Comparison of ENCODE assay signal across 12 mouse cellular contexts in the genomic region with DNA sequence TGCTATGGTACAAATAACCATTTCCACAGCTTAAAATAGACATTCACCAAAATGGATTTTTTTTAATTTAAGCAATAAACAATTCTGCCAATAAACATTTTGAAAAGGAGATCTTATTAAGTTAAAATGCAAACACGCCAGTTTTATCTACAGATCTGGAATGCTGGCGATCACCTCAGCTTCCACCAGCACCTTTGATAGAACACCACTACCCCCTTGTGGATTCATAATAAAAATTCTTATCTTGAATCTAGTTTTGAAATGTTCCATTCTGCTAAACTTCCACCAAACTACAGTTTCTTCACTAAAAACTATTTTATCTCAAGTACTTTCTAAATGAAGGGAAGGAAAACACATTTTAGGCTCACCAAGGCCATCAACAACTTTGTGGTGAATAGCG. TPM values are rescaled to one million over a fixed set of nuclear protein-coding genes. Genes with fewer than 3 reads are reported as not detected.
DNase-seq lines count a peak whose midpoint lies in the region; ATAC-seq and TF ChIP-seq lines count a peak whose summit lies in the region.
"Had no signal": no experiment of that assay in that cellular context is flagged by ENCODE, and none has a peak within 500 bp of the region (broad histone marks: within the 10 kb centered on the region; RNA-seq: fewer than 3 reads in every experiment).

No protein-coding gene starts in this region.

- H3K9me3 ChIP-seq in hindbrain, embryonic 14.5 days (ENCODE audit: control insufficient read depth, low read length) = no peaks in the 10 kb centered on the region
- no peaks in the 10 kb centered on the region for H3K9me3 ChIP-seq in hindbrain, embryonic 16.5 days (ENCODE audit: control insufficient read depth, low read length)
- no peaks in the 10 kb centered on the region for H3K9me3 ChIP-seq in midbrain, embryonic 14.5 days (ENCODE audit: control insufficient read depth, low read length)
- no peaks in the 10 kb centered on the region for H3K9me3 ChIP-seq in midbrain, embryonic 13.5 days
- H3K9me3 ChIP-seq: embryonic facial prominence, embryonic 15.5 days; limb, embryonic 13.5 days had no signal

- ATAC-seq in hindbrain, embryonic 14.5 days (ENCODE audit: low FRiP score) = no peak
- ATAC-seq in hindbrain, embryonic 16.5 days = no peak
- ATAC-seq in midbrain, embryonic 14.5 days (ENCODE audit: low FRiP score, low TSS enrichment) = no peak
- no peak for ATAC-seq in midbrain, embryonic 13.5 days
- ATAC-seq: midbrain, embryonic 16.5 days had no signal

- H3K36me3 ChIP-seq in hindbrain, embryonic 14.5 days (replicated peaks; ENCODE audit: control insufficient read depth, insufficient read depth) = no peaks in the 10 kb centered on the region
- no peaks in the 10 kb centered on the region for H3K36me3 ChIP-seq in hindbrain, embryonic 16.5 days (ENCODE audit: control insufficient read depth, insufficient read depth, low read length)
- H3K36me3 ChIP-seq in midbrain, embryonic 14.5 days (ENCODE audit: control insufficient read depth, insufficient read depth, low read length) = peaks cover 12% of the 10 kb centered on the region; the same call in 1 of the 2 replicates
- H3K36me3 ChIP-seq in midbrain, embryonic 13.5 days = no peaks in the 10 kb centered on the region

- 64% methylated on average over 3 of the region's 3 CpGs for WGBS in hindbrain, embryonic 14.5 days
- WGBS in hindbrain, embryonic 16.5 days = 62% methylated on average over 3 of the region's 3 CpGs
- WGBS in midbrain, embryonic 14.5 days = 82% methylated on average over 3 of the region's 3 CpGs
- 80% methylated on average over 3 of the region's 3 CpGs for WGBS in midbrain, embryonic 13.5 days

- TF ChIP-seq POLR2A in brain, embryonic 14.5 days (IDR thresholded peaks at IDR 0.05; ENCODE audit: borderline replicate concordance, extremely low read depth, insufficient read depth, insufficient read length, poor library complexity, severe bottlenecking) = no peak

- intact Hi-C loops in heart, postnatal 36 days (cut with DNase I) = loop anchor here (1.0 to 10.0 kb wide), 3 partner anchors 75 to 519 kb away; no protein-coding TSS in a partner anchor

- peak; percentile 40; the same call in 1 of the 2 replicates for TF ChIP-seq CTCF in brain, embryonic 14.5 days (IDR thresholded peaks at IDR 0.05; ENCODE audit: borderline replicate concordance, extremely low read depth, insufficient read depth, insufficient read length)

- H3K4me1 ChIP-seq in hindbrain, embryonic 14.5 days (replicated peaks; ENCODE audit: control insufficient read depth, insufficient read depth, low read length) = no peaks in the 10 kb centered on the region
- H3K4me1 ChIP-seq in hindbrain, embryonic 16.5 days (ENCODE audit: control insufficient read depth, insufficient read depth, low read depth, low read length) = peaks cover under 1% of the 10 kb centered on the region
- H3K4me1 ChIP-seq in midbrain, embryonic 14.5 days (ENCODE audit: control insufficient read depth, insufficient read depth, low read length) = no peaks in the 10 kb centered on the region
- H3K4me1 ChIP-seq in midbrain, embryonic 13.5 days (replicated peaks) = peaks cover 5% of the 10 kb centered on the region; the same call in 1 of the 2 replicates

- no peak overlapping the region for H3K27ac ChIP-seq in hindbrain, embryonic 14.5 days
- no peak overlapping the region for H3K27ac ChIP-seq in hindbrain, embryonic 16.5 days (ENCODE audit: low read depth, low read length)
- no peak overlapping the region for H3K27ac ChIP-seq in midbrain, embryonic 14.5 days (replicated peaks; ENCODE audit: low read depth, low read length)
- H3K27ac ChIP-seq in midbrain, embryonic 13.5 days = no peak overlapping the region
- H3K27ac ChIP-seq: embryonic facial prominence, embryonic 15.5 days; limb, embryonic 13.5 days had no signal

- H3K4me3 ChIP-seq in hindbrain, embryonic 14.5 days (replicated peaks; ENCODE audit: low read length) = no peak overlapping the region
- H3K4me3 ChIP-seq in hindbrain, embryonic 16.5 days (ENCODE audit: low read length) = no peak overlapping the region
- no peak overlapping the region for H3K4me3 ChIP-seq in midbrain, embryonic 14.5 days (replicated peaks; ENCODE audit: low read depth, low read length)
- no peak overlapping the region for H3K4me3 ChIP-seq in midbrain, embryonic 13.5 days (replicated peaks)
- H3K4me3 ChIP-seq: embryonic facial prominence, embryonic 15.5 days; limb, embryonic 13.5 days had no signal

- H3K4me2 ChIP-seq in hindbrain, embryonic 14.5 days (replicated peaks) = no peak overlapping the region
- H3K4me2 ChIP-seq in hindbrain, embryonic 16.5 days (ENCODE audit: low read length) = no peak overlapping the region
- H3K4me2 ChIP-seq in midbrain, embryonic 14.5 days (ENCODE audit: low read length) = no peak overlapping the region
- no peak overlapping the region for H3K4me2 ChIP-seq in midbrain, embryonic 13.5 days (replicated peaks)
- H3K4me2 ChIP-seq: embryonic facial prominence, embryonic 15.5 days; limb, embryonic 13.5 days had no signal

- H3K9ac ChIP-seq in hindbrain, embryonic 14.5 days = no peak overlapping the region
- H3K9ac ChIP-seq in hindbrain, embryonic 16.5 days (ENCODE audit: low read depth, low read length) = no peak overlapping the region
- no peak overlapping the region for H3K9ac ChIP-seq in midbrain, embryonic 14.5 days (replicated peaks; ENCODE audit: low read length)
- no peak overlapping the region for H3K9ac ChIP-seq in midbrain, embryonic 13.5 days (replicated peaks)
- H3K9ac ChIP-seq: embryonic facial prominence, embryonic 15.5 days; limb, embryonic 13.5 days had no signal

- H3K27me3 ChIP-seq in hindbrain, embryonic 14.5 days (ENCODE audit: control insufficient read depth, insufficient read depth, low read length) = no peaks in the 10 kb centered on the region
- H3K27me3 ChIP-seq in hindbrain, embryonic 16.5 days (replicated peaks; ENCODE audit: control insufficient read depth, insufficient read depth, low read length) = no peaks in the 10 kb centered on the region
- H3K27me3 ChIP-seq in midbrain, embryonic 14.5 days (ENCODE audit: control insufficient read depth, insufficient read depth, low read length) = no peaks in the 10 kb centered on the region
- no peaks in the 10 kb centered on the region for H3K27me3 ChIP-seq in midbrain, embryonic 13.5 days
- H3K27me3 ChIP-seq: embryonic facial prominence, embryonic 15.5 days; limb, embryonic 13.5 days had no signal

- DNase-seq in hindbrain, embryonic 14.5 days (ENCODE audit: low spot score) = peak; percentile 74
- DNase-seq in midbrain, embryonic 14.5 days = peak; percentile 78
- peak; percentile 81 for DNase-seq in brain, embryonic 14.5 days (ENCODE audit: low read depth)
- DNase-seq in retina, postnatal 1 day = peak; percentile 52
- DNase-seq in thymus, postnatal 36 days = no peak
- DNase-seq in heart, postnatal 36 days = no peak
- DNase-seq: gastrocnemius, postnatal 10 days had no signal

RNA-seq across cellular contexts. Expression of gene Camta1, which starts 7.7 kb away (rescaled TPM):
- polyA plus RNA-seq in hindbrain, embryonic 14.5 days (2014; fragmentation: Nextera tagmentation; extraction: Ambion mirVana) = 170 and 171 TPM in 2 replicates
- polyA plus RNA-seq in hindbrain, embryonic 16.5 days (2015; fragmentation: Nextera tagmentation; extraction: Ambion mirVana) = 139 and 153 TPM in 2 replicates
- 157 and 164 TPM in 2 replicates for polyA plus RNA-seq in midbrain, embryonic 14.5 days (2014; fragmentation: Nextera tagmentation; extraction: Ambion mirVana)
- polyA plus RNA-seq in midbrain, embryonic 13.5 days (2015; fragmentation: Nextera tagmentation; extraction: Ambion mirVana) = 161 and 163 TPM in 2 replicates
- polyA plus RNA-seq in brain, embryonic 14.5 days (2012; rRNA removed) = 64.3 and 92.9 TPM in 2 replicates
- 100 to 1,000 TPM; 217 to 218 TPM for total RNA-seq in heart, postnatal 36 days (2021)

Comparison
In these comparisons a context has a peak if more than half of its experiments do, and no peak if none do; other contexts are left out.
1. DNase-seq: peak in hindbrain, embryonic 14.5 days (single experiment), midbrain, embryonic 14.5 days (single experiment), brain, embryonic 14.5 days (single experiment) and retina, postnatal 1 day (single experiment); none in thymus, postnatal 36 days (0 of 2) and heart, postnatal 36 days (0 of 2).